Mouse (Mus musculus): ENCODE measurements at regions not wholly inside any gene's neighbourhood (a gene's known extent, or its start where the extent isn't known, plus 50 kb on each side); places are given as distances from the start of the nearest gene placed in this dataset.

DNA sequence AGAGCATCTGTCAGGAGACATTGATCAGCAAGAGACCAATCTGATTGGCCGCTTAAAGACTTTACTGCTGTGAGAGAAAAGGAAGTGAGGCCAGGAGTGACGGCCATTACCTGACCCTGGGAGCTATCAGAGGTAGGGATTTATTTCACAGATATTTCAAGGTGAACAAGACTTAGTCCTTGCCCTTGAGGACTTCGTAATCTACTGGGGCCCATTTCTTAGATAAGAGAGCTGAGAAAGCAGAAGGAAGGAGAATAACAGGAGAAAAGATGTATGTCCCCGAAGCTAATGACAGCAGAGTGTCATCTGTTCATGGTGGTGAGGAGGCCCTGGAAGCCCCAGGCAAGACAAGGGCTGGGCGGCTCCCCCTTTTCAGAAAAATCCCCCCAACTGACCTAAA is 127.4 kb upstream of the Cpeb2 start:
- TF ChIP-seq HCFC1 (IDR thresholded peaks at IDR 0.05; ENCODE audit: borderline replicate concordance, insufficient read depth, low read length), result no peak
- no peak for TF ChIP-seq MAFK (IDR thresholded peaks at IDR 0.05; ENCODE audit: insufficient read depth, low read depth, low read length)
- TF ChIP-seq ZNF384 (IDR thresholded peaks at IDR 0.05; ENCODE audit: low read depth, low read length), result no peak
- no peak for TF ChIP-seq ZC3H11A (IDR thresholded peaks at IDR 0.05; ENCODE audit: borderline replicate concordance, low read depth, low read length)

All from ES-E14 (cell line).